Mouse (Mus musculus) gastrocnemius, postnatal 25 days (tissue): ENCODE measurements around the gene Slc35g2. TPM values are rescaled to one million over a fixed set of nuclear protein-coding genes. Genes with fewer than 3 reads are reported as not detected.

Source experiments
- total RNA-seq, 2 experiments: library from RNA; stranded (reverse); gene quantifications; 1 replicate in 1 of 2; 2 replicates in 1 of 2; pipeline ENCODE4 v1.2.3; 2021

Gene Slc35g2
- total RNA-seq, 2 experiments from 2014 or later, result 0.46 to 0.51 TPM

Other genes with a start within 250 kb of the Slc35g2 start
- gene Il20rb, start 84.3 kb downstream of the Slc35g2 start, total RNA-seq, result 1 to 10 TPM; 1.3 to 1.7 TPM
- gene Nck1, start 25.0 kb downstream of the Slc35g2 start, total RNA-seq, result 10 to 100 TPM; 30.5 to 30.9 TPM
- gene Stag1, start 26.7 kb upstream of the Slc35g2 start, total RNA-seq, result 10 to 100 TPM; 19.4 to 27.1 TPM